Mouse (Mus musculus) spleen, adult 18-20 months (tissue): ENCODE results near the gene A830018L16Rik.
"Not testable (repeated sequence)": the region's sequence is repeated elsewhere in the genome, so short reads cannot be mapped to it uniquely, and the experiment has no call there.

Experiments
- DNase-seq, 2 experiments: peaks; one replicate each; pipeline ENCODE4 v3.0.0; 2022; ENCODE audit warnings: mixed read lengths in 2 of 2

The A830018L16Rik gene

DNA sequence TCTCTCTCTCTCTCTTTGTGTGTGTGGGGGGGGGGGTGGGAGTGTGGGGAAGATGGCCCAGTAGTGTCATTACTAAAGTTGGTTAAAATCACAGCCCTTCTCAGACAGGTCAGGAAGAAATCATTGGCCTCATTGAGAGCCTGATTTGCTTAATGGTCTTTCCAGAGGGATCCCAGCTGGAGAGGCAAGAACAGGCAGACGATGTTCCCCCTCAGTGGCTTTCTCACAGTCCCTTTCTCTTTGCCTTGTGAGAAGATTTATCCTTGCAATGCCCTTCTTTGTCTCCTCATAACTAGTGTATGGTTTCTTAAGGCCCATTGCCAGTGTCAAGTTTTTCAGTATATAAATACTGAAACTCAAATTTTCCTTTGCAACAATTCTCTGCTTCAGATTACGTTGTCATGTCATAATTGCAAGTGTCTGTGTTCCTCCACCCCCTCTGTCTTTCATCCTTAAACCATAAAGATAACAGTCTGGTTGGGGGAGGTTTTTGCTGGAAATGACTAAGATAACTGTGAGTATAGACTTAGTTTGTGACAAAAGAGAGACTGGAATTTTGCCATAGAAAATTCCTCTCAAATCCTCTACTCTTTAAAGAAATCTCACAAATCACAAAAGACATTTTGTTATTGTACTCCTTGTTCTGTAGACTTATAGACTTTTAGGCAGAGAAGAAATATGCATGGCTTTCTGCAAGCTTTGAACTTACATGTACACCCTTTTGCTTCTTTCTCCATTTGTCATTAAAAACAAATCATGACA is 595.1 kb downstream of the A830018L16Rik start:
- DNase-seq: no peak

DNA sequence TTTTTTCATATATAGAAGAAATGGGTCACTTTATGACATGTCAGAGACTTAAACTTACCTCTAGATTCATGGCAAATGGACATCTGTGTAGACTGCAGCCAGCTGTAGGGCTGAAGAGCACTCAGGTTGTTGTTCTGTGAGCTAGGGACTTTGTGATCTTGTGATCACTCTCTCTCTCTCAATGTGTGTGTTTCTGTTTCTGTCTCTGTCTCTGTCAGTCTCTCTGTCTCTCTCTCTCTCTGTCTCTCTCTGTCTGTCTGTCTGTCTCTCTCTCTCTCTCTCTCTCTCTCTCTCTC is 595.6 kb downstream of the A830018L16Rik start:
- no peak for DNase-seq

- DNase-seq: no peak
Measured at GRCm38 (mm10) chr1:12010607-12011006, 596.7 kb downstream of the A830018L16Rik start.

DNA sequence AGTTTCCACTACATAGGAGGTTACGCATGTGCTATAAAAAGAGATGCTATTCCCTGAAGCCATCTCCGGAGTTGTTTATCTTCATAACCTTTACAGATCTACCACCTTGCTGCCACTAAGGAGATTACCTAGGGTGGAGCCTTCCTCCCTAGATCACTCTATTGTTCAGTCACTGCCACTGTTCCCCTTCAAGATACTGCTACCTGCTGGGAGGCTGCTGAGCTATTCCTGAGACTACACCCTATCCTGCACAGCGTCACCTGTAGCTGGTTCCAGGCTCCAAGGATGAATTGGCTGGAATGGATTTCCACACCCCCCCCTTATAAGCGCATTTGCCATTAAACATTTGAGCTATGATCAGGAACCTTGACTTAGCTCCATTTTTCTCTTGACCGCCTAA is 606.7 kb downstream of the A830018L16Rik start:
- not testable (repeated sequence) for DNase-seq
